Mouse (Mus musculus): ENCODE measurements around the gene Plce1.

Gene Plce1

DNA sequence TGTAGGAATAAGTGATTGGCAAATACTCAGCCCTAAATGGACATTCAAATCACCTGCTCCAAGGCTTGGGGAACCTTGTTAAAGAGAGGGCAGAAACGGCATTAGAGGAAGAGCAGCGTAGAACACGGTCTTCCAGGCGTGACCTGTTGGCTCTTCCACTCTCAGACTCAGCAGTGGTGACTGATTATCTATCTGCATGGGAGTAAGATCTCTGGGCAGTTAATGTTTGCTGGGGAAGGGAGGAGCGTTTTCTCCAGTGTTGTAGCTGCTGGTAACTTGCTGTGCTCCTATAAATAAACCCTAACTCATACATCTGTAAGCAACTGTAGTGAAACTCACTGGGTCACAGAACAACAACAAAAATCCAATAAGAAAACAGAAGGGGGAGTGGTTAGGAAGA lies 108.6 kb downstream of the Plce1 start:
- no peak for DNase-seq (ENCODE audit: low read depth, low spot score)

DNA sequence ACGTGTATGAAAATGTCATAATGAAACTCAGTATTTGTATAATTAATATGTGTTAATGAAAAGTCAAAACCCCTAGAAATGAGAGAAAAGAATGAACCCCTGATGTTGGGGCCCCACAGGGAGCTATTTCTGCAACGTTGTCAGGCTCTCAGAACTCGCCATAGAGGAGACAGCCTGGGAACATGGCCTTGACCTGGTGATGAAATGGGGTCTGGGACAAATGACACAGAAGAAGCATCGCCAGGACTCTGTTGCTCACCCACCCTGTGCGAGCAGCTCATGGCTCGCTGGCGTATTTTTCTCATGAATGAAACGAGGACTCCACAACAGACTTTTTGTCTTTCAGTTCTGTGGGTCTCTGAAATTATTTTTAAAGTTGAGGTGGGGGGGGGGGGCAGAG lies 109.0 kb downstream of the Plce1 start:
- no peak for DNase-seq (ENCODE audit: low read depth, low spot score)

DNA sequence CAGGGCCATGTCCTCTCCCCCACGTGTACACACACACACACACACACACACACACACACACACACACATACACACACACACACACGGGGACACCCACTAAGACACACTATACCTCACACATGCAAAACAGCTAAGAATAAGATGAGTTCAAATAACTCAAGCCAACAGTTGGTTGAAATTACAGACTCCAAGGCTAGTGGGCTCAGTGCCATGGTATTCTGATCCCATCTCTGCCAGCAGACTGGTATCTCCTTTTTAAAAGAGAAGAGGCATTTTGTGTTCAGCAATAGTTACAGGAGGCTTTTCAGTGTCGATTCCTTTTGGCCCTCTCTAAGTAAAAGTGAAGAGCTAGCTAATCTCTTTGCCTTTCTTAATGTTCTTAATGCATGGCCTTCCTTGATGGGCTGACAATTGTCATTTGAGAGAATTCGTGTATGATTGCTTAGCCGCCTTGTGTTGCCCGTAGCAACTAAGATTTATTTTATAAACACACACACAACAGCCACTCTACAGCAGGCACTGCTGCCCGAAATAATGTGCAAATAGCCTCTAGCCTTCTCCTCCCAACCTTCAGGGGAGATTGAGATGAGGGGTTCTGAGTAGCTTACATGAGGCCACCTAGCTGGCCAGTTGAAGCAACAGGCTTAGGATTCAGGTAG lies 111.8 kb downstream of the Plce1 start:
- DNase-seq (ENCODE audit: low read depth, low spot score), result no peak

DNA sequence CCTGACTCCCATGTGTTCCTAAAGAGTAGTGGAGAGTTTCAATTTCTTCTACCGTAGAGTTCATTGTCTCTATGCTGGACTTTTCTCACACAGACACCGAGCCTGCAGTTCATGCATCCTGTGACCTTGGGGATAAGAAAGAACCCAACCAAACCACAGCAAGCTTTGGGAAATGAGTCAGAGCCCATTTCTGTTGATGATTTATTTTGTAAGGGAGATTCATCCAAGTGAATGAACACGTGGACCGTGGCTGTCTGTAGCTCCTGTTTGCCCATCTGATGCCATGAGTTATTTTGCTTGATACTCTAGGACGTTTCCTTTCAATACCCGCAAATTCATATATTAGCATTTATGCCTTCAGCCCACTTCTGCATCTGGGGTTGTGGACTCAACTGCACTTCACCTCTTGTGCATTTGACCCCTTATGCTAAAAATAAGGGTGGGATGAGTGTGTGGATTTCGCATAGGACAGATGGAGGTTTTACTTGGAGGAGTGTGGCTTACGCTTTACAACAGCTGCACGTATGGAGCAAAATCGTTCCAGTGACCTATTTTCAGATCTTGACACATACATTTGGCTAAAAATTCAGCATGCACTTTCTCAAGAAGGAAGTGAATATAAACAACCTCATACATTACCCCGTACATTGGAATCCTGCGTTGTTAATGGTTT lies 112.5 kb downstream of the Plce1 start:
- no peak for DNase-seq (ENCODE audit: low read depth, low spot score)

DNA sequence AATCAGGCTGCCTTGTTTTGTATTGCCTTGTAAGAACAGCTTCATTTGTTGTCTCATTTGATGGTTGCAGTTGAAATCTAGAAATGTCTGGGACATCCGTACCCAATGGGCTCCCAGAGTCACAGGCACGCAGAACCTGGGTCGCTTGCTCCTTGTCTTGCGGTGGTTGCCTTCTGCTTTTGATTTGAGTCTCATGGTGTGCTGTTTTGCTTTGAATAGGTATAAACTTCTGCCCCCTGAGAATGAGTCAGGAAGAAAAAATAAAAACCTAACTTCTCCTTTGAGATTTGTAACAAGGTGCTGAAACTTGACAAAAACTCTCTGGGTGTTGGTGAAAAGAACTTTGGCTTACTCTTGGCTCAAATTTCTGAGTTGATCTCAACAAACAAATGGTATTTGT lies 115.2 kb downstream of the Plce1 start:
- DNase-seq (ENCODE audit: low read depth, low spot score), result no peak

DNA sequence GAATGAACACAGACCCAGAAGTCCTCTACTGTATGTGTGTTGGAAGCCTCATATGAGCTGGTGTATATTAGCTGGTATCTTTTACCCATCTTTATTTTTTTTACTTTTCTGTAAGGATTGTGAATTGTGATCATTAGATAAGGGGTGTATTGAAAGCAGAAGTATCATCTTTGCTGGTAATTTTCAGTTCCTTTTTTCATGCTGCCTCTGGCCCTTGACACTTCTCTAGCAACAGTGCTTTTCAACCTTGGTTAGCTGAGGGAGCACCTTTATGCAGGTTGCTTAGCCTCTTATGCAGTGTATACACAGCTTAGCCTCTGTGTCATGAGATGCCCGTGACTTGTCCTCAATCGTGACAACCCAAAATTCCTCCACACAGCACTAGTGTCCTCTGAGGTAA lies 116.5 kb downstream of the Plce1 start:
- no peak for DNase-seq (ENCODE audit: low read depth, low spot score)

DNA sequence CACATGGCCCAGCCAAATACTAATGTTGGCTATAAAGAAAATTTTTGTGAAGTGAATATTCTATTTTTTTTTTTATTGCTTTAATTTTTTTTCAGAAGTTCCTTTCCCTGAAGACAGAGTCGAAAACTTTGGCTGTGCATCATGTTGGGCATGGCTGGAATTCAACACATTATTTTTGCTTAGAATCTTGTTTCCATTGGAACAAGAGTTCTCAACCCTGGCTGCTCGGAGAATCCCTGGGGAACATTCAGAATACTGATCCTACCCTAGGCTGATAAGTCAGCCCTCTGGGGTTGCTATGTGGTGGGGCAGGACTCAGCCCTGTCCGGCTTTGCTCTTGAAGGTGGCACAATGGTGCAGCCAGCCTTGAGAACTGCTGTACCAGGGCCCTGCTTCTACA lies 118.1 kb downstream of the Plce1 start:
- DNase-seq (ENCODE audit: low read depth, low spot score), result no peak

DNA sequence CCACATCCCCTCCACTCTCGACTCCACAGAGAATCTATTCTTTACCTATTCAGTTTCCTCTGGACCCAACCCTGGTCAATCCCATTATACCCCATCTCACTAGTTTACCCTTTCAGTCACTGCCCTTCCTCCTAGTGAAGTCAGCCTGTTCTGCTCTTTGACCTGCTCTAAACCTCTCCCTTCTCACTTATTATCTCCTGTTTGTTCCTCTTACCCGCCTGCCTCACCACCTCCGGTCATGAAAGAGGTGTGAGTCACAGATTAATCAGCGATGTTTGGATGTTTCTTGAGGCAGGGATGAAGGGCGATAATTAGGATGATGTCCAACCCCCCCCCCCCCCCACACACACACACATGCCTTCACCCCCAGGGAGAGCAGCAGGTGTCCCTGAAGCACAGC lies 120.2 kb downstream of the Plce1 start:
- no peak for DNase-seq (ENCODE audit: low read depth, low spot score)

DNA sequence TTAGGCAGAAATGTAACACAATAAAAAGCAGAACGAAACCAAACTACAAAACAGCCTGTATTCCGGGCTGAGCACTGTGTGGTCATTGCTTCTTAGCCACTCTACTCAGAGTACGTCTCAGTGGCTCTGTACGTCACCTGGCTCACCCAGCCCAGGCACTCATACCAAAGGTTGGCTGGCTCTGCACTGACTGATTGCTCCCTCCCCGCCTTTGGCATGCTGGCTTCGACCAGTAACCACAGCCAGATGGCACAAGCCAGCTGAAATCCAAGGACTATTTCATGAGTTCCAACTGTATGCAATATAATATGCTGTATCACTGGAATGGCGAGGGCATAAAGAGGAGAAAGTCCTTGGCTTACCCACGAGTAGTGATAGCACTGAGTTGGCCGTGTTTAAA lies 121.9 kb downstream of the Plce1 start:
- DNase-seq (ENCODE audit: low read depth, low spot score), result no peak

DNA sequence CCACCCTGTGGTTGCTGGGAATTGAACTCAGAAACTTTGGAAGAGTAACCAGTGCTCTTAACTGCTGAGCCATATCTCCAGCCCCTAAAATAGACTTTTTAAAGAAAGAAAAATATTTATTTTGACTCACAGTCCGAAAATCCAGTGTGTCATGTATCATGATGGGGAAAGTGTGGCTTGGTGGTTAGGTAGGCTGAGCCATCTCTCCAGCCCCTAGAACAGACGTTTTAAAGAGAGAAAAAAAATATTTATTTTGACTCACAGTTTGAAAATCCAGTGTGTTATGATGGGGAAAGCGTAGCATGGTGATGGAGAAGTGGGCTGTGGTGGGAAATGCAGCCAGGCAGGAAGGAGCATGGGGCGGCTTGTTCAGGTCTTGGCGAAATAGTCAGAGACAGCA lies 126.3 kb downstream of the Plce1 start:
- no peak for DNase-seq (ENCODE audit: low read depth, low spot score)

DNA sequence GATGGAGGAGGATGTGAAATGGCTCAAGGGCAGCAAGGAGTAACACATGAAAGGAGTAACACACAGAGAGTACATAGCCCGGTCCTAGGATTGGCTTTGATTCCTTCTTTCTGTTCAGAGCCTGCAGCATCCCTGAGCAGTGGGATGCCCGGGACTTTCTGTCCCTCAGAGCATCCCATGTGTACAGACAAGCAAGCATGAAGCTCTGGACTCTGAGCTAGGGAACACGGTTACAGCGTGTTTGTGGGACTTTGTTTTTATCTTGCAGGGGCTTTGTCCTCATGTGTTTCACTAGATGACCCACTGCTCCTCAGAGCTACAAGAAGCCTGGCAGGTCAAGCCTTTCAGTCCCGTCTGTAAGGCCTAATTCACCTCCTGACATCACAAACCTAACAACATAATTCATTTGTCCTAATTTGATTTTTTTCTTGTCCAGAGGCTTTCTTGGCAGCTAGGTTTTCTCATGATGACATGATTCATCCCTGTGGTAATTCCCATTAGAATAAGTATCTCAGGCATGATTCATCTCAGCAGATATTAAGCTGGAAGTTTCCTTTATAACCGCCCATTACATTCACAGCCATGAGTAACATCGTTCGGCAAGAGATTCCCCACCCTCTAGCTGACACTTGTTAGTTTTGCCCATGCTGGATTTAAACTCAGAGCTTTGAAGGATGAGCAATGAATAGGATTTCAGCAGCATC lies 128.2 kb downstream of the Plce1 start:
- DNase-seq (ENCODE audit: low read depth, low spot score), result no peak

DNA sequence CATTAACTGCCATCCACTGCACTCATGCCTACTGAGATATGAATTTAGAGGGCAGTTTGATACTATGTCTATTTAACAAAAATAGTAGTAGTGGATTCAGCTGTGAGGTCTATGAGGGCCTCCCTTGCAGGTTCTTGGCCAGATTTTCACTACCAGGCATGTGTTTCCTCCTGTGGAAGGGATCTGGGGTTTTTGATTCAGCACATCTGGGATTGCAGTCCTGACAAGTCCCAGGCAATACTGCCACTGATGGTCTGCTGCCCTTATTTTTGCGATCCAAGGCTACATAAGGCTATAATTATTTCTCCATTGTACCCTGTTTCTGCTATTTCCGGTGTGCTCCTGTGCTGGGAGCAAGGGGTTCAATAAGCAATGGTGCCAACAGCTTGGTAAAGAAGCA lies 129.4 kb downstream of the Plce1 start:
- no peak for DNase-seq (ENCODE audit: low read depth, low spot score)

DNA sequence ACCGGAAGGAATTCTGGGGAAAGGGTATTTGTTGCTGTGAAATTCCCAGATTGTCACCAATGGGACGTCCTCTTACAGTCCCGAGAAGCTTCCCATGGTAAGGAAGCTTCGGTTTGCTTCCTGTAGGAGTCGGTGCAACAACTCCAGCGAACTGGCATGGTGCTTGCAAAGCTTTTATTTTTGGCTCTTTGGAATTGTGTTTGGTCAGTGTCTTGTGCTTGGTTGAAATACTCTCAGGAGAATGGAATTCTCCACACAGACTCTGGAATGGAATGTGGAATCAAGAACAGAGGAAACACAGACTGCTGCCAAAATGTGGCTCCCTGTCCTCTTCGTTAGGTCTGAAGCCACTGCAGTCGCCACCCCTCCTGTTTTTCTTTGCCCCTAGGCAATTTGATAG lies 129.9 kb downstream of the Plce1 start:
- DNase-seq (ENCODE audit: low read depth, low spot score), result no peak

DNA sequence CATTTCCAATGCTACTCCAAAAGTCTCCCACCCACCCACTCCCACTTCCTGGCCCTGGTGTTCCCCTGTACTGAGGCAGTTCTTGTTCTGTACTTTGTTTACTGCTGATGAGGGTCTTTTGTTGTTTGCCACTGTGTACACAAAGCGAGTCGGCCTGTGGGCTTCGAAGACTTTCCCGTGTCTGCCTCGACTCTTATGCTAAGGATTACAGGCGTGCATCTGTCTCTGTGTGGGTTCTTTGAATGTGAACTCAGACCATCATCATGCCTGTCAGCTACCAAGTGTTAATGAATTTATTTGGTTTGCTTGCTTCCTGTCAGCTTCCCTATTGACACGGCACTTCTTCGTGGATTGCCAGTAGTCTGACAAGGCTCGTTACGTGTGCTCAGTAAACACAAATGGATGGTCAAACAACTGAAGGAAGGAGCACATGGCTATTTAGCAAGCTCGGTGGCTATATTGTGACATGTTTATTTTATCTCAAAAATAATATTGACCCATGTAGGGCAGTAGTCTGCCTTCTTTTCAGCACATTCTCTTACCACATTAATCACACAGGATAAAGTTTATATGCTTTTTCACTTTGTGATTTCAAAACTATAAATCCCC lies 133.3 kb downstream of the Plce1 start:
- no peak for DNase-seq (ENCODE audit: low read depth, low spot score)

DNA sequence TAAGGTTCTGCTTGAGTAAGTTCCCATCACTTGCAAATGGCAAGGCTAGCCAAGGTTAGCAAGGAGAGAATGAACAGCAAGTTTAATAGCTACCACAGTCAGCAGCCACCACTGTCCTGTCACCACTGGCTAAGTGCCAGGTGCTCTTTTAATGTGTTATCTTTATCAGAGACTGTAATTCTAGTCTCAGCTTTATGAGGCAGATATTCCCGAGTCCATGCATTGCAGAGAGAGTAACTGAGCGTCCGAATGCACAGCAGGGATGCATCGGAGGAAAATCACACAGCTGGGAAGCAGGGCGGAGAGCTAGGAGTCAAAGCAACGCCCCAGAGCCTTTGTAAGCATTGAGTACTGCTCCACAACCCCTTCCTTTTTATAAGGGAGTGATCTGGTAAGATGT lies 134.4 kb downstream of the Plce1 start:
- DNase-seq (ENCODE audit: low read depth, low spot score), result no peak

DNA sequence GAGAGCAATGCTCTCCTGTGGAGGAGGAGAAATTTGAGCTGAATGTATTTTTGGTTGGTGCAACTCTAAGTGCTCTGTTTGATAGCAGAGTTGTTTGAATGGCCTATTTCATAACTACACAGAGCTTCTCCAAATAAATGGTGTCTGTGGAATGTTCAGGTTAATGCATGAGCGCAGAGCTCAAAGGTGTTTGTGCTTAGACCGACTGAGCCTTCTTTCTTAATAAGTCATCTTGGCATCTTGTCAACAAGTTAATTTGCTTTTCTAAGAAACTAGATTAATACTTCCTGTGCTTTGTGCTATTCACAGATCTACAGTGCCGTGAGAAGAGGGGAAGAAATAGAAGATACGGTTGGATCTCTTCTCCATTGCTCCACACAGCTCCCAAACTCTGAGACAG lies 139.2 kb downstream of the Plce1 start:
- DNase-seq (ENCODE audit: low read depth, low spot score), result no peak

DNA sequence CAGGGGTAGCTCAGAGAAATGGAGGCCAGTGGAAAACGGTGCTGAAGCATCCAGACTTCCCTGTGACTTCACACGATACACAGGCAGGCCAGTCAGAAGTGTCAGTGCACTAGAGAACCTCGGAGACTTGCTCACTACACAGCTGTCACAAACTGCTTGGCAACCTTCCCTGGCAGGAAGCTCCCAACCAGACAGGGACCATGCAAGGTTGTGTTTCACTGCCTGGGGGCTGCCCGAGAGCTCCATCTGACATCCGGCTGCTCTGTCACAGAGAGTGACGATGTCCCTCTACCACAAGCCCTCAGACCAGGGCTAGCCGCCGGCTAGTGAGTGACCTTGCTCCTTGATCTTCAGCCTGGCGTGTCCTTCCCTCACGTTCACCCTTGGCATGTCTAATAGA lies 140.6 kb downstream of the Plce1 start:
- no peak for DNase-seq (ENCODE audit: low read depth, low spot score)

DNA sequence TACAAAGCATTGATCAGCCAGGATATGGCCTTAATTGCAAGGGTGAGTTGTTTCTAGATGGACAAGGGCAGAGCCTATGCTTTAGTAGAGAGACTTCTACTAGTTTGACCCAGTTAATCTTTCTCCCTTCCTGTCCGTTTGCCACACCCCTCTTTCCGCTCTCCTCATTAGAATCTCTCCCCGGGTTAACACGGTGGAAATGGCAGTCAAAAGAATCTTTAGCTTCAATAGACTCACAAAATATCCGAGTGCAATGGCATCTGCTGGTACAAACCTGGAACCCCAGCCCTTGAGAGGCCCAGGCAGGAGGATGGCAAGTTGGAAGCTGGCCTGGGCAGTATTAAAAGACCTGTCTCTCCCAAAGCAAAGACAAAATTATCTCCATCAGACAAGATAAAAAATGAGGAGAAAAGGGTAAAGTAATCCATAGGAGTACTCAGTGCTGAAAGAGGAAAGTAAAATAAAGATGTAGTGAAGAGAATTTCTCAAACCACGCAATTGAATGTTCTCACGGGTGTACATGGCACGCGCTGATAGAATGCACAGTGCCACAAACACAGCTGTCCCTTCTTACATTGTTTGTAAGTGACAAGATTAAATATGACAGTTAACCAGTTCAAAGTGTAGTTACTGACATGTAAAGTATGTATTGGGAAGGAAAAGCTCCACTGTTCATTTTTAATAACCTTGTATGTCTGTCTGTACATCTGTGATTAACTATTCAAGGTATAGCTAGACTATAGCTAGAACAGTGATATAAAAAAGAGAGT lies 145.5 kb downstream of the Plce1 start:
- no peak for DNase-seq (ENCODE audit: low read depth, low spot score)

DNA sequence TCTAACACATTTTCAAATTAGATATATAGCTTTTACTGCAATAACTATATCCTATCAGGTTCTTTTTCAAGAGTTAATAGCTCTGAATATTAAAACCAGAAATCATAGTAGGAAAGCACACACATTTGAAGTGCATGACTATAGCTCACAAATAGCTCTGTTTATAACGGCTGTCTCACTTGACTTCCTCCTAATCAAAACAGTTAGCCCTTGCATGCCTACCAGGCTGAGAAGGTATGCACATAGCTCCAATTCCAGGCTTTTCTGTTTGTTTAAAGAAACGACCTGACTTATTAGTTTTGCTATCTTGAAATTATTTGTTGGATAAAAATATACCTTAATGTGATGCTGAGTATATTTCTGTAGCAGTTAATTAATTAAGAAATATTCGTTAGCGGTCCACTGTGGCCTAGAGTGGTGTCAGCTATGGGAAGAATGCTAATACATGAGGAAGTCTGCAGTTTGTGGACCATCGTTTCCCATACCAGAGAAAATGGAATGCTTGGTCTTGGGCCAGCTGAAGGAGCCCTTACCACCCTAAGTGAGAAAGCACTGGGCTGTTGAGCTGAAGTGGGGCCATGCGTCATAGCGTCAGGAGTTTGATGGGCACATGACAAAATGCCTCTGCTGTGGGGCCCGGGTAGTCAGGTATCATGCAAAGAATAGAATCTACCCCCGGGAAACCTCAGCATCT lies 146.3 kb downstream of the Plce1 start:
- no peak for DNase-seq (ENCODE audit: low read depth, low spot score)

DNA sequence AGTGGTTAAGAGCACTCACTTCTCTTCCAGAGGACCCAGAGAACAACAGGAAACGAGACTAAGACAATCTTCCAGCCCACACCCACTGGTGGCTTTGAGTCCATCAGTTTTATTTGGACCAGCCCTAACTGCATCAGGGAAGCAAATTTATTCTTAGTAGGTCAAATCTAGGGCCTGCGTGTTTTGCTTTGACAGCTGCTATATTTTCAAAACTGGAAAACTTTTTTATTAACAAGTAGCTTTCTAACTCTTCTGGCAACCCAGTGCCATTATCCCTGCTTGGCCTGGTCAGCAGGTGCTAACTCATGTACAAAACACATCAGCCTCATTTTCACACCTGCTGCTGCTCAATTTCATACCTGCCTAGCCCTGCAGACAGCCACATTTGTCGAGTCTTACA lies 151.3 kb downstream of the Plce1 start:
- DNase-seq (ENCODE audit: low read depth, low spot score), result no peak

DNA sequence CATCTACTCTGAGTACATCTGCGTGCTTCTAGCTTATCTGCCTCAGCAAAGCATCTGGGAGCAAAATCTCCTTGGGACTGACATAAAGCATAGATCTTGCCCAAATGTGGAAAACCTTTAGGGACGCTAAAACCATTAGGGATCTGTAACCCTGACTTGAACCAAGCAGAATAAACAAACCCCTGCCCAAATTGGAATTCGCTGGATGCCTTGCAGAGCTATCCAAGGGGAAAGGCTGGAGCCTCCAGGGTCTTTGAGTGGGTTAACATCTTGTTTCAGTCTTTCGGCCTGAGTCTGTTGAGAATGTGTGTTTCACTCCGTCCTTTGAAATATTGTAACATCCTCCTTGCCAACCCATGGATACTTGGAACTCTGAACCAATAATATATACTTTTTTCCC lies 152.4 kb downstream of the Plce1 start:
- DNase-seq (ENCODE audit: low read depth, low spot score), result no peak

Data from embryo, embryonic 11.5 days (tissue).